Mouse (Mus musculus) forebrain, embryonic 12.5 days (tissue): ENCODE measurements around the gene Grin2a. TPM values are rescaled to one million over a fixed set of nuclear protein-coding genes. Genes with fewer than 3 reads are reported as not detected.

Source experiments
- ATAC-seq: fragments of 200-750 bp; cut with Nextera tagmentation; 2 replicates; pipeline ENCODE4 v1.8.0; 2017; ENCODE audit warnings: moderate TSS enrichment; ENCODE audit not compliant: low FRiP score
- H3K27ac ChIP-seq: fragments of 300-500 bp; sonication (generic); 2 replicates; pipeline ENCODE4 v1.5.1; 2016; ENCODE audit warnings: mild to moderate bottlenecking
- H3K27me3 ChIP-seq: fragments of 300-500 bp; sonication (generic); 2 replicates; pipeline ENCODE4 v1.6.1; 2016; ENCODE audit warnings: mild to moderate bottlenecking
- H3K36me3 ChIP-seq: fragments of 300-500 bp; sonication (generic); replicated peaks from 2 replicates; pipeline ENCODE4 v1.6.1; 2016; ENCODE audit warnings: mild to moderate bottlenecking
- H3K4me1 ChIP-seq: fragments of 300-500 bp; sonication (generic); 2 replicates; pipeline ENCODE4 v1.6.1; 2016
- H3K4me2 ChIP-seq: fragments of 300-500 bp; sonication (generic); 2 replicates; pipeline ENCODE4 v1.6.1; 2016; ENCODE audit warnings: mild to moderate bottlenecking, moderate library complexity
- H3K4me3 ChIP-seq: fragments of 300-500 bp; sonication (generic); replicated peaks from 2 replicates; pipeline ENCODE4 v1.5.1; 2016; ENCODE audit warnings: mild to moderate bottlenecking
- H3K9ac ChIP-seq: fragments of 300-500 bp; sonication (generic); 2 replicates; pipeline ENCODE4 v1.6.1; 2016; ENCODE audit warnings: mild to moderate bottlenecking
- H3K9me3 ChIP-seq: fragments of 300-500 bp; sonication (generic); 2 replicates; pipeline ENCODE4 v1.6.1; 2016
- WGBS: fragments of 180-500 bp; shearing (Covaris S2); methylation state at CpG from one replicate; pipeline ENCODE4 v1.1.7; 2016; 5-methylcytosine and 5-hydroxymethylcytosine counted together
- polyA plus RNA-seq: library from polyadenylated mRNA; unstranded; fragments of >200 nt; fragmentation: Nextera tagmentation; extraction: Ambion mirVana; gene quantifications from 2 replicates; pipeline ENCODE4 v1.2.1, GENCODE M21; 2016

Grin2a gene
- polyA plus RNA-seq, 1 experiment from 2014 or later, result 2.4 TPM

DNA sequence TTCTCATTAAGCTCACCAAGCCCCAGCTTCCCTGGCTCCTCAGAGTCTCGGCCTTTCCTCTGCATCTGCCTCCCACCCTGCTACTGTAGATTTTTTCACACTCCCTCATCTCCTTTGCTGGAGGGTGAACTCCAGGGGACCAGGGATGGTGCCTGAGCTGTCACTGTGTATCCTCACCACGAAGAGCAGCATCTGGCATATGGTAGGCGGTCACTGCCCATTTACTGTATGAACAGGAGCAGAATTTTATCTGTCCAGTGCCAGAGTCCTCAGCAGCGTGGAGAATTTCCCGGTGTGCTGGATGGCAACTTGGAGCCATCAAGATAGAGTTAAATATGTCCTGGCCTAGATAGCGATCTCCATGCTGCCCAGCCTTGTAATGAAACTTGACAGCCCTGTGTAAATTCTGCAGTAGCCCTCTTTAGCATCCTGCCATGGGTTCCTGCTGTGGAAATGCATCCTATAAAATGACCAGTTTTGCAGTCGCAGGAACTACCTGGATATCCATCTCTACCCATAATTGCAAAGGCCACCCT, 269.7 kb downstream of the Grin2a start:
- Histone ChIP-seq H3K4me1 (no peaks in the 10 kb centered on the region), H3K9ac (no peak overlapping the region), H3K36me3 (no peaks in the 10 kb centered on the region), H3K4me3 (no peak overlapping the region), H3K27ac (no peak overlapping the region), H3K9me3 (no peaks in the 10 kb centered on the region), H3K4me2 (no peak overlapping the region), H3K27me3 (no peaks in the 10 kb centered on the region)
- no peak for ATAC-seq
- 89% methylated on average over 7 of the region's 7 CpGs for WGBS

DNA sequence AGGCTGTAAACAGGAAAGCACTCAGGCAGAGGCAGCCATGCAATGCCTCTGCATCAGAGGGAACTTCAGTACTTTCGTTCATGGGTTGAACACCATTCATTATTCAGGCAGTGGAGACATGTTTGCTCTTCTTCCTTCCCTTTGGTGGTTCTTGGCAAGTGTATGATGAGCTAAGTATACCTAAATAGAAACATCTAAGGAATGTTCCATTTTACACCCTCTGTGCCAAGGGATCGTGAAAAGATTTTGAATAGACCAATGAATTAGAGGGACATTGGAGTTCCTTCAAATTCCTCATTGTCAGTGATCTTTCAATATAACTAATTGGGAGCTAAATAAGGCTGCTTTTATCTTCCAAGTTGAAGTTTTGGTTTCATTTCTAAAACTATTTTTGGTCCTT, 284.0 kb downstream of the Grin2a start:
- 92% methylated on average over 2 of the region's 2 CpGs for WGBS
- Histone ChIP-seq H3K4me1 (no peaks in the 10 kb centered on the region), H3K9ac (no peak overlapping the region), H3K27me3 (no peaks in the 10 kb centered on the region), H3K27ac (no peak overlapping the region), H3K9me3 (no peaks in the 10 kb centered on the region), H3K4me3 (no peak overlapping the region), H3K36me3 (no peaks in the 10 kb centered on the region), H3K4me2 (no peak overlapping the region)
- no peak for ATAC-seq

DNA sequence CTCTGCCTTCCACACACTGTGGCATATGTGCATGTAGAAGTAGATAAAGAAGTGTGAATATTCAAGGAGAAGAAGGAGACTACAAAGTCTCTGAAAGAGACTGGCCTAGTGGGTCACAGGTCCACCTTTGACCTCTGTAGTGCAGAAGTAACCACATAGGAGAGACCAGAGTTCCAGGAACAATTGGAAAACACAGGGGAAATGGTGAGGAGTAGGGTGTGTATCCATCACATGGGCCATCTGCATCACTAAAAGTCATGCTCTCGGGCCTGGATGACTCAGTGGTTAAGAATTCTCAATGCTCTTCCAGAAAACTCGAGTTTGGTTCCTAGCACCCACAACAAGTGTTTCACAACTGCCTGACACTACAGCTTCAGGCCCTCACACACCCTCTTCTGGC, 285.4 kb downstream of the Grin2a start:
- Histone ChIP-seq H3K9me3 (no peaks in the 10 kb centered on the region), H3K4me1 (no peaks in the 10 kb centered on the region), H3K4me3 (no peak overlapping the region), H3K27me3 (no peaks in the 10 kb centered on the region), H3K4me2 (no peak overlapping the region), H3K36me3 (no peaks in the 10 kb centered on the region), H3K9ac (no peak overlapping the region), H3K27ac (no peak overlapping the region)
- ATAC-seq, result no peak
- 79% methylated on average over 2 of the region's 2 CpGs for whole genome bisulfite sequencing

DNA sequence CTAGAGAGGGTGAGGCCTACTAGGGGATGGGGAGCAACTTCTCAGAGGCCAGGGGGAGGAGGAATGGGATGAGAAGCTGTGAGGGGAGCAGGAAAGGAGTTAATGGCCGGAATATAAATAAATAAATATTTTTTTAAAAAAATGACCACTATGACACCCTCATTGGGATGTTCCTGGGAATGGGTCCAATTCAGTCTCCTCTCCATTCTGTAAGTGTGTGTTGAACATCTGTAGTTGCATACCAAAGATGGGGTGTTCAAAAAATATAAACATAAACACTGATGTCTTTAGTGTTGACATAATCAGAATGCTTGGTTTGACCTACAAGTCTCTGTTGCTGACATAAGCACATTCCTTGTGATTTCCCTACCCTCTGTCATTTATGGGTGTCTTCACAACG, 298.2 kb downstream of the Grin2a start:
- Histone ChIP-seq H3K4me1 (no peaks in the 10 kb centered on the region), H3K27ac (no peak overlapping the region), H3K9ac (no peak overlapping the region), H3K27me3 (no peaks in the 10 kb centered on the region), H3K36me3 (no peaks in the 10 kb centered on the region), H3K4me3 (no peak overlapping the region), H3K4me2 (no peak overlapping the region), H3K9me3 (no peaks in the 10 kb centered on the region)
- 77% methylated on average over 2 of the region's 2 CpGs for WGBS
- ATAC-seq, result no peak

DNA sequence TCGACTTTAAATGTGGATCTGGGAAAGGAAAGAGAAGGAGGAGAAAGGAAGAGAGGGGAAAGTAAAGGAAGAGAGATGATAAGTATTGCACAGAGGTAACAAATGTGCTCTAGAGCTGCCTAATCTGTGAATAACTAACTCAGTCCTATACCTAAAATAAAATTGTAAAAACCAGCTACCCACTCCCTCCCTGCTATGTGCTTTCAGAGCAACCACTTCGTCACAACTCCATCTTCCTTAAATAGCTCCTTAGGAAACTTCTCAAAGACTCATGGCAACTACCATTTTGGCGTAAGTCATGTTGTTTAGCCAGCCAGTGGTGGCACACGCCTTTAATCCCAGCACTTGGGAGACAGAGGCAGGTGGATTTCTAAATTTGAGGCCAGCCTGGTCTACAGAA, 301.3 kb downstream of the Grin2a start:
- H3K4me2 ChIP-seq, result no peak overlapping the region
- no peak for ATAC-seq
- H3K4me1 ChIP-seq, result no peaks in the 10 kb centered on the region
- H3K9me3 ChIP-seq, result no peaks in the 10 kb centered on the region
- no peak overlapping the region for H3K27ac ChIP-seq
- 82% methylated on average over 4 of the region's 4 CpGs for WGBS
- H3K9ac ChIP-seq, result no peak overlapping the region
- H3K27me3 ChIP-seq, result no peaks in the 10 kb centered on the region
- no peak overlapping the region for H3K4me3 ChIP-seq
- no peaks in the 10 kb centered on the region for H3K36me3 ChIP-seq

DNA sequence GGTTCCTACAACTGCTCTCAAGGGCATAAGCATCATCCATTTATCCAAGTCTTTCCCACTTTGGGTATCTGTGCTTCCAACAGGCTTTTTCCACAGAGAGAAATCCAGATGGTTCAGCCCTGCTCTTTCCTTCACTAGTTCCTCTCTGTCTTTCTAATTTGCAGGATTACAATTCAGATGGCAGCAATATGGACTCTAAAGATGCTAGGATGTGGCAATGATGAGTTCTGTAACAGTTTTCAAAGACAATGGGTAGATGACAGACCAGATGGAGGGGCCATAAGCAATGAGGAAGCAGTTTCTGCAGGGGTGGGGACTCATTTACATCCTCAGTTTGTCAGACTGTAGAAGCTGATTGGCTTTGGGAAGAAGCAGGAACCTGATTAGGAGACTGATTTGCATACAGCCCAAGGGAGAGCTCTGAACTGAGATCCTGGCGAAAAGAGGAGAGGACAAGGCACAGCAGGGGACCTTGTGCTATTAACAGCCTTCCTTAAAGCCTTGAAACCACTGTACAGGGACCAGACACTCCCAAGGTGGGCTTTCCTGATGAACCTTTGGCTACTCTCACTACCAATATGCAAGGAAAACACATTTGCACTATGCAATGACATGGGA, 306.7 kb downstream of the Grin2a start:
- Histone ChIP-seq H3K36me3 (no peaks in the 10 kb centered on the region), H3K4me3 (no peak overlapping the region), H3K9ac (no peak overlapping the region), H3K27ac (no peak overlapping the region), H3K4me2 (no peak overlapping the region), H3K4me1 (peaks cover 4% of the 10 kb centered on the region; the same call in 1 of the 2 replicates), H3K9me3 (no peaks in the 10 kb centered on the region), H3K27me3 (no peaks in the 10 kb centered on the region)
- no peak for ATAC-seq
- 11% methylated on average over 1 of the region's 1 CpGs for WGBS

DNA sequence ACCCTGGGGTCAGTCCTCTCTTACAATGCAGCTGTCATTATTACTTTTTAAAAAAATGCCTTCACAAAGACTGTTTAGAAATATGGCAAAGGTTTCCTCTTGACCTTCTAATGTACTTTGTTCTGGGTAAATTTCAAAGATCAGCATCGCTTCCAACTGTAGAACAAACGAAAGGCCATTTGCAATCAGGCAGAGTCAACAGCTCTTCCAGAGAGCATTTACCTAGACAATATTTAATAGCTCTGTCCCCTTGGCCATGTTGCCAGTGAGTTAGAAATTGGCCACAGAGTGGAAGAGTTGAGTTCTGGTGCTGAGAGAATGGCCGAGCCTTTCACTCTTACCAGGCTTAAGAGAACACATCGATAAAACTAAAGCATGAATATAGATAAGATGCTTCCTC, 314.8 kb downstream of the Grin2a start:
- H3K9me3 ChIP-seq, result no peaks in the 10 kb centered on the region
- no peaks in the 10 kb centered on the region for H3K36me3 ChIP-seq
- 62% methylated on average over 4 of the region's 4 CpGs for WGBS
- no peak for ATAC-seq
- 0 out of 2 replicates have a peak overlapping the region, but pooled peaks have one; percentile 15 for H3K27ac ChIP-seq
- H3K27me3 ChIP-seq, result no peaks in the 10 kb centered on the region
- H3K4me3 ChIP-seq, result no peak overlapping the region
- no peak overlapping the region for H3K4me2 ChIP-seq
- H3K4me1 ChIP-seq, result peaks cover 19% of the 10 kb centered on the region
- H3K9ac ChIP-seq, result no peak overlapping the region

DNA sequence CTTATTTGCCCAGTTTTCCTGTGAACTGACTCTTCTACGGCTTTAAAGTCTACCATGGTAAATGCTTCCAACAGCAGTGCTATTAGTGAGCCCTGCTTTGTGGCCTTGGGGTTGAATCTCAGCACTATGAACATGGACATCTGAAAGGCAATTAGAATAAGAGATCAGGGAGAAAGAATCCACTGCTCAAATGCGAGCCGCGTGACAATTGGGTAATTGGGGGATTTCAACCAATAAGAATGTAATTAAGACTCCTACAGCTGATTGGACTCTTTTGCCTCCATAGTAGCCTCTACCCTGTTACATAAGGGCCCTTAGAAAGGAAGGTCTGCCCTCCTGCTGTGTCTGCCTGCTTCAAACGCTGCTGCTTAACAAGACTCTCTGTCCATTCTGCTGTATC, 315.4 kb downstream of the Grin2a start:
- Histone ChIP-seq H3K4me1 (peaks cover 19% of the 10 kb centered on the region), H3K4me3 (no peak overlapping the region), H3K36me3 (no peaks in the 10 kb centered on the region), H3K27ac (peak overlapping the region; percentile 15; the same call in 1 of the 2 replicates), H3K9ac (no peak overlapping the region), H3K4me2 (no peak overlapping the region), H3K27me3 (no peaks in the 10 kb centered on the region), H3K9me3 (no peaks in the 10 kb centered on the region)
- ATAC-seq, result peak; percentile 81; the same call in 1 of the 2 replicates
- WGBS, result 5% methylated on average over 5 of the region's 5 CpGs

DNA sequence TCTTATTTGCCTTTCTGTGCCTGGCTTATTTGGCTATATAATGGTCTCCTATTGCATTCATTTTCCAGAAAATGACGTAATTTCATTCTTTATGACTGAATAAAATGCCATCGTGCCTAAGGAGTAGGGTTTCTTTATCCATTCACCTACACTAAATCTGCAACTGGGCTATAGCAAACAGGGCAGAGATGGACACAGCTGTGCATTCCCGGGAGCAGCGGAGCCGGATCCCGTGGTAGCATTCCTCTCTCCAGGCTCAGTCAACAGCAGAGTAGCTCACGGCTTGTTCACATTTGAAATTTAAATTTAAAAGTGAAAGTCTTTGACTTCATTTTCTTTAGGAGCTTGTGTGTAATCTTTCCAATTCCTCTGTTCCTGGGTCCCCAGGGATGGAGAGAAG, 316.6 kb downstream of the Grin2a start:
- Histone ChIP-seq H3K4me2 (no peak overlapping the region), H3K9ac (no peak overlapping the region), H3K4me3 (no peak overlapping the region), H3K4me1 (peaks cover 19% of the 10 kb centered on the region), H3K36me3 (no peaks in the 10 kb centered on the region), H3K9me3 (no peaks in the 10 kb centered on the region), H3K27me3 (no peaks in the 10 kb centered on the region), H3K27ac (no peak overlapping the region)
- no peak for ATAC-seq
- 60% methylated on average over 7 of the region's 7 CpGs for WGBS

DNA sequence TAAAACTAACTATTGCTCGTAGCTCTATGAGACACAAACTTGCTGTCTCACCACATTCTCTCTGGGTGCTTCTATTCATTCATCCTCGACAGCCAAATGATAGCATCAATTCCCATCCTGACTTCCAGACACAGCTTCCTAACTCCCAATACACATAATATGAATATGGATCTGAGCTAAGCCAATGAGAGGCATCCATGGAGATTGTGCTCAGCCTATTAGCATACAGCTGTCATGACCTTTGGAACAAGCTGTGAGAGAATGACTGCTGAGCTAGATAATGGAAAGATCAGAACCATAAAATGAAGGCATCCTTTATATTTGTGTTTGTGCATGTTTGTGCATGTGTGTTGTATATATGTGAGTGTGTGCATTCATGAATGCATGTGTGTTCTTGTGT, 323.0 kb downstream of the Grin2a start:
- peak; percentile 77; the same call in 1 of the 2 replicates for ATAC-seq
- no peaks in the 10 kb centered on the region for H3K36me3 ChIP-seq
- no peak overlapping the region for H3K4me2 ChIP-seq
- peaks cover 11% of the 10 kb centered on the region for H3K4me1 ChIP-seq
- H3K27me3 ChIP-seq, result no peaks in the 10 kb centered on the region
- H3K27ac ChIP-seq, result no peak overlapping the region
- 74% methylated on average over 2 of the region's 2 CpGs for WGBS
- no peaks in the 10 kb centered on the region for H3K9me3 ChIP-seq
- H3K9ac ChIP-seq, result no peak overlapping the region
- no peak overlapping the region for H3K4me3 ChIP-seq

DNA sequence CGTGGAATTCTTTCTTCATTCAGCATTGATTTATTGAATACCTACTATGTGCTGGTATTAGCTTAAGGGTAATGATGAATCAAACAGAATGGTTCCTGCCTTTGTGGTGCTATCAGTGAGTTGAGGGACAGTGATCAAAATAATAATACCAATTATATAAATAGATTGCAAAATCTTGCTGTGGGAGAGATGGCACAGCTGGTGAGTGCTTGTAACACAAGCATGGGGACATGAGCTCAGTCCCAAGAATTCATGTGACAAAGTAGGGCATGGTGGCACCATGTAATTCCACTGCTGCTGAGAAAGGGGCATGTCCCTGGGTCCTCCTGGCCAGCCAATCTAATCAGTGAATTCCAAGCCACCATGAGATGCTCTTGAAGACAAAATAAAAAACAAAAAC, 324.1 kb downstream of the Grin2a start:
- no peak for ATAC-seq
- Histone ChIP-seq H3K36me3 (no peaks in the 10 kb centered on the region), H3K9me3 (no peaks in the 10 kb centered on the region), H3K4me2 (no peak overlapping the region), H3K4me1 (peaks cover 11% of the 10 kb centered on the region), H3K9ac (no peak overlapping the region), H3K4me3 (no peak overlapping the region), H3K27ac (no peak overlapping the region), H3K27me3 (no peaks in the 10 kb centered on the region)
- 93% methylated on average over 1 of the region's 1 CpGs for WGBS

DNA sequence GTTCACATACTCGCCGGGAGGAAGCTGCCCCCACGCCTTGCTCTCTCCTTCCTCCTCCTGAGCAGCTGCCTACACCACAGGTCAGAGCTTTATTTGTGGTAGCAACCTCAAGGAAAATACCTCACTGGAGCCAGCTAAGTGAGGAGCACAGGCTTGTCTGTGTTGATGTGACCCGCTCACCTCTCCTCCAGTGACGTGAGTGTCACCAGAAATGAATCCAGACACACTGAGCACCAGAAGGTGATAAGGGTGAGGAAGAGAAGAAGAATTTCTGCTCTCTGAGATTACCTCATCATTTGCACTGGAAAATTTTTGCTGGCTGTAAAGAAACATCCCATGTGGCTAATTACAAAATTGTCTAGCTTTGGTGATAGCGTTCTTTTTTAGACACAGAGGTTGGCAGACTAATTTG, 324.6 kb downstream of the Grin2a start:
- no peak for ATAC-seq
- H3K9me3 ChIP-seq, result no peaks in the 10 kb centered on the region
- H3K36me3 ChIP-seq, result no peaks in the 10 kb centered on the region
- H3K4me1 ChIP-seq, result peaks cover 11% of the 10 kb centered on the region
- H3K27ac ChIP-seq, result no peak overlapping the region
- no peak overlapping the region for H3K9ac ChIP-seq
- WGBS, result 77% methylated on average over 6 of the region's 6 CpGs
- no peaks in the 10 kb centered on the region for H3K27me3 ChIP-seq
- H3K4me2 ChIP-seq, result no peak overlapping the region
- no peak overlapping the region for H3K4me3 ChIP-seq

DNA sequence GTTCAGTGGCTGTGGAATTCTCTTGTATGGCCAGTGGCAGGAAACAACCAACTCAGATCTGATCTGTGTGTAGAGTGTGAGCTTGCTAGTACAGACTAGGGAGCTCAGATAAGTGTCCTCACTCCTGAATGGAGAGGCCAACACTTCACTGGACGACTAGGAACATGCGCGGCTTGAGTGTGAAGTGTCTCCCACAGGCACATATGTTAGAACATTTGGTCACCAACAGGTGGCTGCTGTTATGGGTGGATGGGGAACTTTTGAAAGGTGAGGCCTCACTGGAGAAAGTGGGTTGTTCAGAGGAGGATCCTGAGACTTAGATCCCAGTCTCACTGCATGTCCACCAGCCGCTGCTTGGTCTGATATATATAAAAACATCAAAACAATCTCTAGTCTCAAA, 329.5 kb downstream of the Grin2a start:
- 89% methylated on average over 4 of the region's 4 CpGs for WGBS
- Histone ChIP-seq H3K27ac (no peak overlapping the region), H3K9me3 (no peaks in the 10 kb centered on the region), H3K9ac (no peak overlapping the region), H3K4me3 (no peak overlapping the region), H3K27me3 (no peaks in the 10 kb centered on the region), H3K4me1 (peaks cover 3% of the 10 kb centered on the region; the same call in 1 of the 2 replicates), H3K36me3 (no peaks in the 10 kb centered on the region), H3K4me2 (no peak overlapping the region)
- no peak for ATAC-seq
